Comparison of ENCODE assay signal across 19 mouse cellular contexts in the genomic region with DNA sequence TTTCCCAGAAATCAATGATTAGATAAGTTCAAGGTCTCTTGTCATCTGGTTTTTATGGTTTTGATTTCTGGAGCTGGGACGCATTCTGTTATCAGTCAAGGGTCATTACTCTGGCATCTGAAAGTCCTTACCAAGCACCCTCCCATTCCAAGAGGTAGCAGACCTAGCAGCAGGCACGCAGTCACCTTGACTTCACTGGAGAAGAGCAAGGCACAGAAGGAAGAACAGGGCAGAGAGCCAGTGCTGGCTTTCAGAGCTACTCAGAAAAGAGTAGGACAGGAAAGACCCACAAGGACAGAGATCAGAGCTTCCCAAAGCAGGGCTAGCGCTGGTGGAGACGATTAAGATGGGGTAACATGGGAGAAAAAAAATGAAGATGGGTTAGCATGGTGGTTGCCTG.
"Had no signal": no experiment of that assay in that cellular context is flagged by ENCODE, and none has a peak within 500 bp of the region (broad histone marks: within the 10 kb centered on the region; RNA-seq: fewer than 3 reads in every experiment).

No protein-coding gene starts in this region.

- H3K9me3 ChIP-seq: limb, embryonic 12.5 days; liver, embryonic 13.5 days; lung, embryonic 15.5 days; megakaryocyte, embryonic 14.5 days; midbrain, embryonic 15.5 days; neural tube, embryonic 12.5 days; stomach, embryonic 15.5 days had no signal

- H3K4me1 ChIP-seq: limb, embryonic 12.5 days; liver, embryonic 13.5 days; lung, embryonic 15.5 days; megakaryocyte, embryonic 14.5 days; midbrain, embryonic 15.5 days; neural tube, embryonic 12.5 days; stomach, embryonic 15.5 days had no signal

- H3K9ac ChIP-seq: limb, embryonic 12.5 days; liver, embryonic 13.5 days; liver, postnatal 0 days; lung, embryonic 15.5 days; midbrain, embryonic 15.5 days; neural tube, embryonic 12.5 days; stomach, embryonic 15.5 days had no signal

- H3K36me3 ChIP-seq: limb, embryonic 12.5 days; liver, embryonic 13.5 days; lung, embryonic 15.5 days; midbrain, embryonic 15.5 days; neural tube, embryonic 12.5 days; stomach, embryonic 15.5 days had no signal

- H3K27me3 ChIP-seq: limb, embryonic 12.5 days; liver, embryonic 13.5 days; lung, embryonic 15.5 days; megakaryocyte, embryonic 14.5 days; midbrain, embryonic 15.5 days; neural tube, embryonic 12.5 days; stomach, embryonic 15.5 days had no signal

- H3K4me2 ChIP-seq: limb, embryonic 12.5 days; liver, embryonic 13.5 days; lung, embryonic 15.5 days; midbrain, embryonic 11.5 days; midbrain, embryonic 15.5 days; neural tube, embryonic 12.5 days; stomach, embryonic 15.5 days had no signal

- ATAC-seq: liver, postnatal 0 days; midbrain, embryonic 15.5 days had no signal

- H3K27ac ChIP-seq: limb, embryonic 12.5 days; liver, embryonic 13.5 days; lung, embryonic 15.5 days; macrophage; midbrain, embryonic 15.5 days; neural tube, embryonic 12.5 days; stomach, embryonic 15.5 days had no signal

- DNase-seq: kidney, adult 8-10 months; kidney, postnatal 25 days; layer of hippocampus, adult 9-11 months; layer of hippocampus, postnatal 36 days; liver; liver, embryonic 13.5 days; liver, postnatal 0 days; lung, postnatal 14 days; right cerebral cortex, postnatal 4 days; thymus, adult 2 months; thymus, postnatal 25 days had no signal

- H3K4me3 ChIP-seq: limb, embryonic 12.5 days; liver, embryonic 13.5 days; lung, embryonic 15.5 days; megakaryocyte, embryonic 14.5 days; midbrain, embryonic 15.5 days; neural tube, embryonic 12.5 days; stomach, embryonic 15.5 days had no signal
